Mouse (Mus musculus): ENCODE measurements around the gene Tmem97.
A peak's percentile ranks its signal among the peaks of the same experiment; 100 is the strongest.

Tmem97 gene

GRCm38 (mm10) chr11:78513106-78513790 is 37.3 kb downstream of the Tmem97 start:
- no peak for DNase-seq (ENCODE audit: low read depth, low spot score)

DNA sequence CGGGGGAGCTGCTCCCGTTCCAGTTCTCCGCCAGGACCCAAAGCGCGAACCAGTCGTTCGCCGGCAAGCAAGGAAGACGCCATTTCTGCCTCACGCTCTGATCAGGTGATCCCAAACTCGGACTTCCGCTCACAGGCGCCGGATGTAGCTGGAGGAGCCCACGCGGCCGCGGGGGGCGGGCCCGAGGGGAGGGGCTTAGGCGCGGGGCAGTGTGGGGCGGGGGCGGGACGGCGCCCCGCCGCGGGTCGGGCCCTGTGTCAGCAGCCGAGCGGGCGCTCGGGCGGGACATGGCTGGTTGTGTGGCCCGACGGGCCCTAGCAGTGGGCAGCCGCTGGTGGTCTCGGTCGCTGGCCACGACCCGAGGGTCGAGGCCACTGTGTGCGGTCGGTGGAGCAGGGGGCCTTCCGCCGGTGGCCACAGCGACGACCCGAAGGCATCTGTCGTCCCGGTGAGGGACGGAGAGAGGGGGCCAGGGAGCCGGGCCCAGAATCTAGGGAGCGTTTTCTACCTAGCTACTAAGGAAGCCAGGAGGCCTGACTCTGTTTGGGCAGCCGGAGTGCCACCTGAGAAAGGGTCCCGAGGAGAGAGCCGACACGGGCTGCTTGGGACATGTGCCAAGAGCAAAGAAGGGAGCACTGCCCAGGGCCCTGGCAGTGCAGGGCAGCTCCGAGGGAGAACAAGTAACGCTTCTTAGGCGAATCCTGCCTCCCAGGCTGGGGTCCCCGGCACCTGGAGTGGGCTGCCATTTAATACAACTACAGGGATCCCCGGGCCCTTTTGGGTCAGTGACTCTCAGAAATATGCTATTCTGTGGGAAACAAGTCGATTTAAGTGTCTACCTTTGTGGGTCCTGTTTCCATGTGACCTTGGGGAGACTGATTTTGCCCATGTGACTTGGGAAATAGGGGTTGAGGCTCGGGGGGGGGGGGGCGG is 38.3 kb downstream of the Tmem97 start, which contains the start of the genes Tmem199 and Poldip2:
Gene Tmem199, minus strand, starts transcription at position 148 of the 933 bp plus-strand sequence.
Gene Poldip2, plus strand, starts transcription at position 169 of the 933 bp plus-strand sequence.
- DNase-seq (ENCODE audit: low read depth, low spot score): peak; percentile 96

- peak; percentile 68 for DNase-seq (ENCODE audit: low read depth, low spot score)
Measured at GRCm38 (mm10) chr11:78509148-78509547, 41.4 kb downstream of the Tmem97 start.

- no peak for DNase-seq (ENCODE audit: low read depth, low spot score)
Measured at GRCm38 (mm10) chr11:78505430-78505829, 45.1 kb downstream of the Tmem97 start.

- no peak for DNase-seq (ENCODE audit: low read depth, low spot score)
Measured at GRCm38 (mm10) chr11:78502909-78503650, 47.5 kb downstream of the Tmem97 start, which contains the start of gene Sebox. Sebox (plus strand) TSS chr11:78503447.

DNA sequence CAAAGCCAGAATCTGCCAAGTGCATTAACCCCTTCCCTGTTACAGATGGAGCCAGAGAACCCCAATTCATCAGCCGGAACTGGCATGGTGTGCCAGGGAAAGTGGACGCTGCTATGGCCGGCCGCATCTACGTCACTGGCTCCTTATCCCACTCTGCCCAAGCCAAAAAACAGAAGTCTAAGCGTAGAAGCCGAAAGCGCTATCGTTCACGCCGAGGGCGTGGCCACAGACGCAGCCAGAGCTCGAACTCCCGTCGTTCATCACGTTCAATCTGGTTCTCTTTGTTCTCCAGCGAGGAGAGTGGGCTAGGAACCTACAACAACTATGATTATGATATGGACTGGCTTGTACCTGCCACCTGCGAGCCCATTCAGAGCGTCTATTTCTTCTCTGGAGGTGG is 49.0 kb downstream of the Tmem97 start:
- DNase-seq (ENCODE audit: low read depth, low spot score): no peak

DNA sequence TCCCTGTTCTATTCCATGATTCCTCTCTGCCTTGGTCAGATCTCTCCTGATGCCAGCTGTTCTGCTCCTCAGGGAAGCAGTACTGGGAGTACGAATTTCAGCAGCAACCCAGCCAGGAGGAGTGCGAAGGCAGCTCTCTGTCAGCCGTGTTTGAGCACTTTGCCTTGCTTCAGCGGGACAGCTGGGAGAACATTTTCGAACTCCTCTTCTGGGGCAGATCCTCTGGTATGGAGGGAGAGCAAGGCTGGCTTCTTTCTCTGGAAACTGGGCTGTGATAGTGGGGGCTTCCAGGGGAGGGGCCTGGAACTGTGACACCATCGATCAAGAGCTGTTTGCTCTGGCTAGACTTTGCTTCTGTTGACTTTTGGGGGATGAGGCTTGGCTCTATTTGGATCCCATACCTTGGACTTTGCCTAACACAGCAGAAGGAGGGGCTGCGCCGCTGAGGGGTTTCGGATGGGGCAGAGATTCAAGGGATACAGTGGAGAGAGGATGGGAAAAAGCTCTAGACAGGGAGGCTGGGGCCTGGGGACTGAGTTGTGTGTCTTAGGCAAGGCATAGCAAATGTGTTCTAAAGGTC is 49.9 kb downstream of the Tmem97 start:
- no peak for DNase-seq (ENCODE audit: low read depth, low spot score)

GRCm38 (mm10) chr11:78499543-78499942 is 51.0 kb downstream of the Tmem97 start:
- no peak for DNase-seq (ENCODE audit: low read depth, low spot score)

DNA sequence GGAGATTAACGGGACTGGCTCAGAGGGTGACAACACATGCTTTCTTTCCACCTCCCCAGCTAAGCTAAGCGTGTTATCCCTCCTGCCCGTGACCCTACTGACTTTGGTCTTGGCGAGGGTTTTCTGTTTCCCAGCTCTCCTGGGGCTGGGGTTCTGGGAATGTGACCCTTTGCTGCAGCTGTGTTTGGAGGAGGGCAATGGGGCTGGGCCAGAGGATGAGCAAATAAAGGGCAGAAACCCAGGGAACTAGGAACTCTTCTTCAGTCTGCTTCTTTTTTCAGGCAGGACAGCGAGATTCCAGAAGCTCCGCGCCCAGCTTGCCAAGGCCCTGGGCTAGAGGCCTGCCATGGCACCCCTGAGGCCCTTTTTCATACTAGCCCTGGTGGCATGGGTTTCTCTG is 51.6 kb downstream of the Tmem97 start, which contains the start of gene Vtn:
Gene Vtn, plus strand, starts transcription at position 88 of the 400 bp plus-strand sequence.
- no peak for DNase-seq (ENCODE audit: low read depth, low spot score)

DNA sequence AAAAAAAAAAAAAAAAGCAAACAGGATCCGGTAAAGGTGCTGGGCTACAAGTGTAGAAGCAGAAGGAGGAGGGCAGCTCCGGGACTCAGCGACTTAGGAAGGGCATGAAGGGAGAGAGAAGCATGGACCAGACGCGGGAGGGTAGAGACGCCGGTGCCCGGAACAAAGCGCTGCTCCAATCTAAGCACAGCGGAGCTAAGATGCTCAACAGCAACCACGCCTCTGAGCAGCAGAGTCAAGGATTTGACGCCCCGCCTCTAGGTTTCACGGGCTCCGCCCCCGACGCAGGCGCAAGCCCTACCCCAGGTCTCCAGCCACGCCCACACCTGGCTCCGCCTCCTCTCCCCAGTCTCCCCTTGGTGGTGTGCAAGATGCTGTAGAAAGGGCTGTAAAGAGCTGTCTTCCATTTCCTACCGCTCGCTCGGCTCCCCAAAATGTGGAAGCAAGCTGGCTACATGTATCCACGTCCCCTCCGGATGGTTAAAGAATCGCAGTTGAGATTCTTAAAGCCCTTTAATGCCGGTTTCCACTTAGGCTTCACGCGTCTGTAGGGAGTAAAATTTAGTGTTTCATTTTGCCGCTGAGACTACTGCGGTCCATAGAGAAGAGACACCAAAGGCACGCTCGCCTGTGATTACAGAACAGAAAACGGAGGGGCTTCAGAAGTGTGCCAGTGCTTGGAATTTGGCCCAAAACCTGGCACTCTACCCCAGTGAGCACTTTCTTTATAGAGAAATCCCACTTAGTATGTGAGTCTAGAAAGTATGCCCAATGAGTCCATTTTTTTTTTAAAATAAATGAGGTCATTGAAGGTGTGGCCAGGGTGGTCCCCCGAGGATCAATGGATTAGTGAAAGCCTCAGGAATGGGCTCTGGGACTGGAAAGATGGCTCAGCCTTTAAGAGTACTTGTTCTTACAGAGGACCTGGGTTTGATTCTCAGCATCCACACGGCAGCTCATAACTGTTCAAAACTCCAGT is 52.7 kb downstream of the Tmem97 start, which contains the start of gene Sarm1:
Gene Sarm1, minus strand, starts transcription at position 211 of the 979 bp plus-strand sequence.
- DNase-seq (ENCODE audit: low read depth, low spot score): peak; percentile 99

GRCm38 (mm10) chr11:78497071-78497541 is 53.5 kb downstream of the Tmem97 start:
- peak; percentile 43 for DNase-seq (ENCODE audit: low read depth, low spot score)

GRCm38 (mm10) chr11:78495904-78496303 is 54.7 kb downstream of the Tmem97 start:
- peak; percentile 59 for DNase-seq (ENCODE audit: low read depth, low spot score)

All from CD4-positive, CD25-positive, alpha-beta regulatory T cell, adult 2 months (primary cell).